Mouse (Mus musculus) liver, postnatal 0 days (tissue): ENCODE measurements around the gene Gm37240.

Source experiments
- CTCF ChIP-seq: sonication (generic); IDR thresholded peaks from 2 replicates; pipeline ENCODE4 v1.5.1; 2016; ENCODE audit warnings: antibody characterized with exemption, low read depth
- EP300 ChIP-seq: IDR thresholded peaks from 2 replicates; pipeline ENCODE4 v1.6.1; 2016; ENCODE audit warnings: antibody characterized with exemption, low read depth, mild to moderate bottlenecking

DNA sequence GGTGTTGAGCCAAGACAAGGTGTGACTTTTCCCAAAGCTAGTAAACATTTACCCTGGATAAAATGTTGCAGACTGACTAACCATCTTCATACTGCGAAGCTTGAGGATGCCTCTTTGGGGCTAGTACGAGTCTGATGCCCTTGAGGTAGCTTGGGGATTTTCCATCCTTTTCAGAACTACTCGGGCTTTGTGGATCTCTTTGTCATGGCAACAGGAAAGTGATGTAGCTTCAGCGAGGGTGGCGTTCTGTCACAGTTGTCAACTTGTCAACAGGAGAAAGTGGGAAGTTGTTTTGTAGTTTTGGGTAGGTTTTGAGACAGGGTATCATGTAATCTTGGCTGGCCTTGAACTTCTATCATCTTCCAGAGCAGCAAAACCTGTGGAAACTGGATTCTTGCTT, 268.0 kb downstream of the Gm37240 start:
- no peak for TF ChIP-seq CTCF
- no peak for TF ChIP-seq EP300
